10 mouse cellular contexts compared by ENCODE assay signal in genomic region chr3:37979871-37980270, GRCm38 (mm10).
DNase-seq lines count a peak whose midpoint lies in the region; ATAC-seq and TF ChIP-seq lines count a peak whose summit lies in the region.
"Had no signal": no experiment of that assay in that cellular context is flagged by ENCODE, and none has a peak within 500 bp of the region (broad histone marks: within the 10 kb centered on the region; RNA-seq: fewer than 3 reads in every experiment).

No protein-coding gene starts in this region.

- peaks cover 14% of the 10 kb centered on the region for H3K4me1 ChIP-seq in heart, adult 2 months (ENCODE audit: control insufficient read depth, insufficient read depth, low read length)
- H3K4me1 ChIP-seq in heart, embryonic 12.5 days (replicated peaks): peaks cover 20% of the 10 kb centered on the region
- H3K4me1 ChIP-seq in midbrain, embryonic 11.5 days (ENCODE audit: control insufficient read depth, insufficient read depth, low read length): no peaks in the 10 kb centered on the region
- peaks cover 4% of the 10 kb centered on the region; the same call in 1 of the 2 replicates for H3K4me1 ChIP-seq in midbrain, embryonic 14.5 days (ENCODE audit: control insufficient read depth, insufficient read depth, low read length)
- peaks cover 5% of the 10 kb centered on the region for H3K4me1 ChIP-seq in thymus, adult 2 months (replicated peaks; ENCODE audit: control insufficient read depth, insufficient read depth, low read length)

- intact Hi-C loops in heart, adult 2 months (cut with DNase I): loop anchor here (2.0 to 10.0 kb wide), 8 partner anchors 37 to 505 kb away; no protein-coding TSS in a partner anchor

- no peak overlapping the region for H3K9ac ChIP-seq in heart, adult 2 months (ENCODE audit: low read depth, low read length)
- H3K9ac ChIP-seq in heart, embryonic 12.5 days: no peak overlapping the region
- H3K9ac ChIP-seq in midbrain, embryonic 11.5 days (ENCODE audit: low read length): no peak overlapping the region
- no peak overlapping the region for H3K9ac ChIP-seq in midbrain, embryonic 14.5 days (replicated peaks; ENCODE audit: low read length)
- H3K9ac ChIP-seq: embryonic facial prominence, embryonic 15.5 days; limb, embryonic 12.5 days had no signal

- H3K9me3 ChIP-seq in heart, embryonic 12.5 days (replicated peaks): no peaks in the 10 kb centered on the region
- H3K9me3 ChIP-seq in midbrain, embryonic 11.5 days (ENCODE audit: control insufficient read depth, low read length): no peaks in the 10 kb centered on the region
- no peaks in the 10 kb centered on the region for H3K9me3 ChIP-seq in midbrain, embryonic 14.5 days (ENCODE audit: control insufficient read depth, low read length)
- H3K9me3 ChIP-seq: embryonic facial prominence, embryonic 15.5 days; limb, embryonic 12.5 days had no signal

- TF ChIP-seq CTCF in heart, adult 2 months (IDR thresholded peaks at IDR 0.05): peak; percentile 66
- TF ChIP-seq CTCF in thymus, adult 2 months (IDR thresholded peaks at IDR 0.05; ENCODE audit: borderline replicate concordance, control insufficient read depth, extremely low read depth, insufficient read depth, low read length, poor library complexity): no peak

- no peaks in the 10 kb centered on the region; the same call in 1 of the 2 replicates for H3K36me3 ChIP-seq in heart, adult 2 months (ENCODE audit: control insufficient read depth, insufficient read depth, low read length)
- H3K36me3 ChIP-seq in heart, embryonic 12.5 days: no peaks in the 10 kb centered on the region
- H3K36me3 ChIP-seq in midbrain, embryonic 11.5 days (ENCODE audit: control insufficient read depth, insufficient read depth, low read length): no peaks in the 10 kb centered on the region
- H3K36me3 ChIP-seq in midbrain, embryonic 14.5 days (ENCODE audit: control insufficient read depth, insufficient read depth, low read length): no peaks in the 10 kb centered on the region
- no peaks in the 10 kb centered on the region for H3K36me3 ChIP-seq in thymus, adult 2 months (ENCODE audit: control insufficient read depth, insufficient read depth, low read length)
- H3K36me3 ChIP-seq: embryonic facial prominence, embryonic 15.5 days; limb, embryonic 12.5 days had no signal

- ATAC-seq in heart, embryonic 12.5 days (ENCODE audit: insufficient number of reproducible peaks, low FRiP score): no peak
- no peak for ATAC-seq in midbrain, embryonic 11.5 days (ENCODE audit: low FRiP score)
- no peak for ATAC-seq in midbrain, embryonic 14.5 days (ENCODE audit: low FRiP score, low TSS enrichment)
- ATAC-seq in monocyte, adult 5-6 weeks (replicated peaks; ENCODE audit: insufficient number of reproducible peaks, low FRiP score, low TSS enrichment, poor library complexity, severe bottlenecking): no peak

- no peak overlapping the region for H3K27ac ChIP-seq in heart, adult 2 months
- H3K27ac ChIP-seq in heart, embryonic 12.5 days (ENCODE audit: poor library complexity, severe bottlenecking): no peak overlapping the region
- H3K27ac ChIP-seq in midbrain, embryonic 11.5 days (ENCODE audit: low read depth, low read length): no peak overlapping the region
- no peak overlapping the region for H3K27ac ChIP-seq in midbrain, embryonic 14.5 days (replicated peaks; ENCODE audit: low read depth, low read length)
- H3K27ac ChIP-seq in thymus, adult 2 months (ENCODE audit: control insufficient read depth, insufficient read depth, low read length): no peak overlapping the region
- H3K27ac ChIP-seq: limb, embryonic 12.5 days had no signal

- TF ChIP-seq EP300 in heart, adult 2 months (IDR thresholded peaks at IDR 0.05; ENCODE audit: insufficient read depth, low read depth, low read length): no peak

- 64% methylated on average over 5 of the region's 5 CpGs for WGBS in heart, adult 2 months
- 46% methylated on average over 5 of the region's 5 CpGs for WGBS in heart, embryonic 12.5 days
- 56% methylated on average over 5 of the region's 5 CpGs for WGBS in midbrain, embryonic 11.5 days
- WGBS in midbrain, embryonic 14.5 days: 64% methylated on average over 5 of the region's 5 CpGs
- 68% methylated on average over 5 of the region's 5 CpGs for WGBS in thymus, adult 2 months

- H3K79me2 ChIP-seq in heart, adult 2 months (replicated peaks; ENCODE audit: control insufficient read depth, insufficient read depth, low read length): no peaks in the 10 kb centered on the region

- no peak overlapping the region for H3K4me2 ChIP-seq in heart, embryonic 12.5 days
- H3K4me2 ChIP-seq in midbrain, embryonic 11.5 days: no peak overlapping the region
- H3K4me2 ChIP-seq in midbrain, embryonic 14.5 days (ENCODE audit: low read length): no peak overlapping the region
- H3K4me2 ChIP-seq: embryonic facial prominence, embryonic 15.5 days; limb, embryonic 12.5 days had no signal

- no peak for DNase-seq in heart, adult 2 months
- DNase-seq in midbrain, embryonic 11.5 days (ENCODE audit: low spot score, missing footprints): peak; percentile 85
- DNase-seq in midbrain, embryonic 14.5 days: no peak
- peak; percentile 16 for DNase-seq in c-Kit-negative CD71-positive TER-119-positive erythroid progenitor cells, embryonic 14.5 days (ENCODE audit: low read depth, low spot score)
- DNase-seq in thymus, adult 2 months: peak; percentile 55
- DNase-seq in Muller cell, postnatal 12 days (ENCODE audit: inconsistent ontology term): no peak

- no peak for TF ChIP-seq POLR2A in heart, adult 2 months (IDR thresholded peaks at IDR 0.05; ENCODE audit: insufficient read depth, low read depth, low read length)
- TF ChIP-seq POLR2A in thymus, adult 2 months (IDR thresholded peaks at IDR 0.05; ENCODE audit: control insufficient read depth, extremely low read depth, insufficient read depth, low read length, poor library complexity): no peak

- no peak overlapping the region for H3K4me3 ChIP-seq in heart, adult 2 months
- H3K4me3 ChIP-seq in heart, embryonic 12.5 days: no peak overlapping the region
- no peak overlapping the region for H3K4me3 ChIP-seq in midbrain, embryonic 11.5 days (ENCODE audit: low read depth, low read length)
- no peak overlapping the region for H3K4me3 ChIP-seq in midbrain, embryonic 14.5 days (replicated peaks; ENCODE audit: low read depth, low read length)
- H3K4me3 ChIP-seq in thymus, adult 2 months (ENCODE audit: control insufficient read depth, insufficient read depth, low read length): no peak overlapping the region
- H3K4me3 ChIP-seq: embryonic facial prominence, embryonic 15.5 days; limb, embryonic 12.5 days had no signal

- H3K27me3 ChIP-seq in heart, adult 2 months (ENCODE audit: control insufficient read depth, insufficient read depth, low read length): no peaks in the 10 kb centered on the region
- H3K27me3 ChIP-seq in heart, embryonic 12.5 days (replicated peaks): no peaks in the 10 kb centered on the region
- peaks cover 29% of the 10 kb centered on the region for H3K27me3 ChIP-seq in midbrain, embryonic 11.5 days (ENCODE audit: control insufficient read depth, insufficient read depth, low read length)
- peaks cover 22% of the 10 kb centered on the region; the same call in 1 of the 2 replicates for H3K27me3 ChIP-seq in midbrain, embryonic 14.5 days (ENCODE audit: control insufficient read depth, insufficient read depth, low read length)
- H3K27me3 ChIP-seq in thymus, adult 2 months (ENCODE audit: control insufficient read depth, insufficient read depth, low read length): no peaks in the 10 kb centered on the region
- H3K27me3 ChIP-seq: embryonic facial prominence, embryonic 15.5 days; limb, embryonic 12.5 days had no signal

Comparison
In these comparisons a context has a peak if more than half of its experiments do, and no peak if none do; other contexts are left out.
1. DNase-seq: peak in midbrain, embryonic 11.5 days (single experiment), c-Kit-negative CD71-positive TER-119-positive erythroid progenitor cells, embryonic 14.5 days (single experiment) and thymus, adult 2 months (single experiment); none in heart, adult 2 months (0 of 2), midbrain, embryonic 14.5 days (single experiment) and Muller cell, postnatal 12 days (single experiment).